Mouse (Mus musculus) heart, adult 8-10 months (tissue): Measurements from ENCODE around the gene Yeats2. TPM values are rescaled to one million over a fixed set of nuclear protein-coding genes. Genes with fewer than 3 reads are reported as not detected.

ENCODE experiments used
- DNase-seq: peaks from one replicate; pipeline ENCODE4 v3.0.0; 2022; ENCODE audit warnings: low spot score
- total RNA-seq, 4 experiments: library from RNA; stranded (reverse); gene quantifications; 2 replicates each; pipeline ENCODE4 v1.2.4; 2022

The Yeats2 gene
- total RNA-seq, 4 experiments from 2014 or later: 7.8 to 9.8 (median 8.5) TPM

DNA sequence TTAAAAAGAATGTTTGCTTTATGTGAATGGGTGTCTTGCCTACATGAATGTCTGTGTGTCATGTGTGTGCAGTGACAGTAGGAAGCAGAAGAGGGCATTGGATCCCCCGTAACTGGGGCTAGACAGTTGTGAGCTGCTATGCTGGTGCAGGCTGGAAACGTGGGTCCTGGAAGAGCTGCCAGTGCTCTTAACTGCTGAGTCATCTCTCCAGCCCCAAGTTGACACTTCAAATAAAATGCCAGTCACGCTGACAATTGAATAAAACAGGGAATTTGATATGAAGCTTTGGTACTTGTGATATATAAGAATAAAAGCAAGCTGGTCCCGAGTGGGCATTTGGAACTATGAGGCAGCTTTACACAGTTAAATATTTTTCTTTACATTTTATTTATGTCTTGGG lies 139.4 kb downstream of the Yeats2 start:
- no peak for DNase-seq

Other genes starting within 250 kb of the Yeats2 start
- 1 to 10 TPM; 3.3 to 4.2 (median 4.0) TPM for gene Klhl6, start 158.0 kb upstream of the Yeats2 start, total RNA-seq
- gene Klhl24, start 43.5 kb upstream of the Yeats2 start, total RNA-seq: 100 to 1,000 TPM; 255 to 316 (median 275) TPM
- 1 to 10 TPM; 1.2 to 1.8 (median 1.4) TPM for gene Map6d1, start 100.3 kb downstream of the Yeats2 start, total RNA-seq
- gene Parl, start 161.3 kb downstream of the Yeats2 start, total RNA-seq: 10 to 100 TPM; 73.8 to 97.0 (median 84.2) TPM
- 1 to 10 TPM in 1 of 4 experiments, under 1 TPM in 3; 0.13 to 1.2 (median 0.54) TPM for gene Cyp2ab1, start 184.3 kb downstream of the Yeats2 start, total RNA-seq